Mouse (Mus musculus) C2C12 (cell line): ENCODE measurements around the gene Il5ra.

ENCODE experiments used
- CTCF ChIP-seq: IDR thresholded peaks from one replicate; pipeline ENCODE4 v1.5.1; 2011; ENCODE audit not compliant: control insufficient read depth, insufficient read depth, insufficient read length
- FOSL1 ChIP-seq: IDR thresholded peaks from one replicate; pipeline ENCODE4 v1.8.0; 2011; ENCODE audit warnings: mild to moderate bottlenecking, low read length; ENCODE audit not compliant: poor library complexity, insufficient read depth, severe bottlenecking
- MYOD1 ChIP-seq: IDR thresholded peaks from one replicate; pipeline ENCODE4 v1.6.1; 2011; ENCODE audit warnings: low read depth; ENCODE audit not compliant: control insufficient read depth, insufficient read length
- MYOG ChIP-seq: IDR thresholded peaks from one replicate; pipeline ENCODE4 v1.6.1; 2011; ENCODE audit not compliant: control insufficient read depth, insufficient read length; ENCODE audit errors: extremely low read depth
- USF1 ChIP-seq: IDR thresholded peaks from one replicate; pipeline ENCODE4 v1.6.1; 2011; ENCODE audit warnings: low read depth, mild to moderate bottlenecking, control low read depth, moderate library complexity

- TF ChIP-seq CTCF, result no peak
- TF ChIP-seq MYOG, result no peak
- TF ChIP-seq MYOD1, result no peak
- TF ChIP-seq FOSL1, result no peak
- no peak for TF ChIP-seq USF1
Observed at GRCm38 (mm10) chr6:106726078-106726477, 22.8 kb downstream of the Il5ra start.
